Mouse (Mus musculus): ENCODE results near the gene Dop1b.

Gene Dop1b

DNA sequence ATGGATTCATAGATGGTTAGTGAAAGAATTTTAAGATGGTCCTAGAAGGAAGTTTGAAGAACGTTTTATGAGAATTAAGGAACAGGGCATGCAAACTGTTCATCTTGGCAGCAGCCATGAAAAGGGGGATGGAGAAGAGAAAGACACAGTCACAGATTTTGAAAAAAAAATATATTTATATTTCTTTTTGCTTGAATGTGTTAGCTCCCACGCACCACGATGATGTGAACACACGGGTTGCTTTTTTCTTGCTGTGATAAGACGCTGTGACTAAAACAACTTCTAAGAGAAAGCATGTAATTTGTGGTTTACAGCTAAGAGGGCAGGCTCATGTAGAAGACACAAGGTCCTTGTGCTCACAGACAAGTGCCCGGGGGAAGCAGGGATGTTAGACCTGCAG is 115.2 kb downstream of the Dop1b start:
- no peak for DNase-seq (ENCODE audit: low spot score in 2 of 2)

DNA sequence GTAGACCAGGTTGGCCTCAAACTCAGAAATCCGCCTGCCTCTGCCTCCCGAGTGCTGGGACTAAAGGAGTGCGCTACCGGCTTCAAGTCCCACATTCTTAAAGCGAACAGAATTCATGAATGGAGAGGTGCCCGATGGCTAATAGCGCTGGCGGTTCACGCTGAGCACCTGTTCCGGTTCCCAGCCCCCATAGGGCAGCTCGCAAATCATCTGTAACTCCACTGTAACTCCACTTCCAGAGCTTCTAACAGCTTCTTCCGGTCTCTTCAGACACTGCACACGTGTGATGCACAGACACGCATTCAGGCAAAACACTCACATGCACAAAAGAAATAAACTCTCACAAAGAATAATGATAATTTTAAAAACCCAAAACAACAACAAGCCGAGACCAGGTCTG is 117.8 kb downstream of the Dop1b start:
- no peak for DNase-seq (ENCODE audit: low spot score in 2 of 2)

DNA sequence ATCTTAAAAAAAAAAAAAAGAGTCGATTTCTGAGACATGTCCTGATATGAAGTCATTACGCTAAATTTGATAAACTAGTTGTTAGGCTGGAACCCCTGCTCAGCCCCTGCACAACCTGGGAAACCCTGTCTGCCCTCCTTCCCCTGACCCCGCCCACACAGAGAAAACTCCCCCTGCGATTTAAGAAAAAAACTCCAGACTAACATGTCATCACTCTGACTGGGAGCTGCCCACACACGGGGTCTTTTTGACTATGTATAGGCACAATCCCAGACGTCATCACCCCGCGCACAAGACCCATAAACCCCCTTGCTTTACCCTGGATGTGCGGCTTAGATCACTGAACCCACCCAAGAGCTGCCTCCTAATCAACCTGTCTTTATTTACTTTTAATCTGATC is 118.4 kb downstream of the Dop1b start:
- DNase-seq (ENCODE audit: low spot score in 2 of 2) = no peak

DNA sequence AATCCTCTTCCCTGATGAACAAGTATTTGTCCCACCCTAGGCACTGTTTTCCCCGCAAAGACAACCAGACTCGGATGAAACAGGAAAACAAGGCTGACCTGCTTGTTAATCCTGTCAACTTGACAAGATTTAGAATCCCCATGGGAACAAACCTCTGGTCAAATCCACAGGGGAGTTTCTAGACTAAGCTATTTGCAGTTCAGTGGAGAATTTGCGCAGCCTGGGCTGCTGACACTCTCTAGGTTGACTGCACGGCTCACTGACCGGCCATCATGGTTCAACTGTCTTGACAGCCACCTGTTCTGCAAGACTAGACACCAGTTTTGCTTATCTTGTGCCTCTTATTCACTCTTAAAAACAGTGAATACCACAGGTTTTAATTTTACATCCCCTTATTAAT is 119.2 kb downstream of the Dop1b start:
- DNase-seq (ENCODE audit: low spot score in 2 of 2) = no peak

DNA sequence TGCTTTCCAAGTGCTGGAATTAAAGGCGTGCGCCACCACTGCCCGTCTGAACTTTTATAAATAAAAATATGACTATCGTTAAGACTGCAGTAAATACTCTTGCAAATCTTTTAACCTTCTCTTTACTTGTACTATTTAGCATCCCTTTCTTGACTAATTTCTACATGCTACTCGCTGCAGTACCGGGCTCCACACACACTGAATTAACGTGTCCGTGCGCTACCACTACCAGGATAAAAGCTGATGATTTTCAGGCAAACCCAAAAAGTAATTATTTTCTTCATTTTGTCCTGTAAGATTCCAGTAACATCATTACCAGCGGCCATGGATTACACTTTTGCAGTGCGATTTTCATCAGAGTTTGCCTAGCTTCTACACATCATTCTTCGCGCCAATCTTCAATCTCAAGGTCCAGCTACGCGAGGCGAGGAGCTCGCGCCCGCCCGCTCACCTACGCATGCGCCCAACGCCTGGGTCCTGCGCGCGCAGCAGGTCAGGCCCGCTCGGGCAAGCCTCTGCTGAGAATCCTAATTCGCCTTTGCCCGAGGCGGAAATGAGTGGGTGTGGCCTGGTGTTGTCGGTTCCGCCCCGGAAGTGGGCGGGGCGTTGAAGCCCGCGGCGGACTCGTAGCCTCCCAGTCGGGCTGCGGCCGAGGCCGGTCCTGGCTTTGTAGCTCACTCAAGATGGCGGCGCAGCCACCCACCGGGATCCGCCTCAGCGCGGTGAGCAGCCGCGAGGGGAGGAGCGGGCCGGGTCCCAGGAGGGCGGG is 120.1 kb downstream of the Dop1b start, which contains the start of gene Morc3:
Gene Morc3, plus strand, starts transcription at position 495 of the 769 bp plus-strand sequence.
- DNase-seq (ENCODE audit: low spot score in 2 of 2) = peak; percentile 99 to 100

DNA sequence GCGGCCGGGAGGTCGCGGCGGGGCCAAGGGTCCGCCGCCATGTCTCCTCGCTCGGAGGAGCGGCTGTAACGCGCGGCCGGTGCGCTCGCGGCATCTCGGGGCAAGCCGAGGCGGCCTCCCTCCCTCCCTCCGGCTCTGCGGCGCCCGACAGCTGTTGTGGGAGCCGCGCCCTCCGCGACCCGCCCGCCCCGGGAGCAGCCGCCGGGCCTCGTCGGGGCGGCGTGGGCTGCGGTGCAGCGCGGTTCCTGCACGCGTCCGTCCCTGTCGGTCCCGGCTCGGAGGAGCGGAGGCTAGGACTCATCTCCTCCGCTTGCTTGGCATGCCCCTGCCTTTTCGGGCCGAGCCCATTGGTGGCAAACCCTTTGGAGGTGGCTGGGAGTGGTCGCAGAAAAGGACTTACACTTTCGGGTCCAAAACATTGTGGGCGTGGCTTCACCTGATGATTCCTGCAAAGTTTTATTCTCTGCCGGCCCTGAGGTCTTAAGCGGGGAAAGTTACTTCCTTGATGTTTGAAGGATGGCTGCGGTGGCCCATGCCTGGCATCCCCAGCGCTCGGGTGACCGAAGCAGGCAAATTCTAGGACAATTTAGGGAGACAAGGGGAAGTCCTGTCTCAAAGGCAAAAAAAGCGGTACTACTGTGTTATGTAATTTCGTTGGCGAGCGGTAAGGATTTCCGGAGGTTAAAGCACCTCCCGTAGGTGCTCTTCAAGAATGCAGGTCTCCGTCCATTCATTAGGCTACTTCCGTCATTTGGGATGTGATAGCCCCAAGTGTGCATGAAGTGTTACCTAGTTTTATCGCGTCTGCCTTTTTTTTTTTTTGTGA is 121.0 kb downstream of the Dop1b start:
- peak; percentile 46 to 56 for DNase-seq (ENCODE audit: low spot score in 2 of 2)

DNA sequence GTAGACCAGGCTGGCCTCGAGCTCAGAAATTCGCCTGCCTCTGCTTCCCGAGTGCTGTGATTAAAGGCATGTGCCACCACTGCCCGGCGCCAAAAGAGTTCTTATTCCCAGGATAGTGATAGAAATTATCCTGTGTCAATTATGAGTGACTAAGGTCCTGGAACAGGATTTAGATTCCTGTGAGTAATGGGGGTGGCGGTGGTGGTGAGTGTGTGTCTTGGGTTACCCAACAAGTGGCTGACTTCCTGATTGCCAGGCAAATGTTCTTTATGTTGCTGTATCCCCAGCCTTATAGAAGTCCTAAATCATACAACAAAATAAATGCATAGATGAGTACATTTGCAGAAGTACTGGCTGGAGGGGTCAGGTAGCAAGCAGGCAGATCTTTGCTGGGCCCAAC is 121.8 kb downstream of the Dop1b start:
- no peak for DNase-seq (ENCODE audit: low spot score in 2 of 2)

DNA sequence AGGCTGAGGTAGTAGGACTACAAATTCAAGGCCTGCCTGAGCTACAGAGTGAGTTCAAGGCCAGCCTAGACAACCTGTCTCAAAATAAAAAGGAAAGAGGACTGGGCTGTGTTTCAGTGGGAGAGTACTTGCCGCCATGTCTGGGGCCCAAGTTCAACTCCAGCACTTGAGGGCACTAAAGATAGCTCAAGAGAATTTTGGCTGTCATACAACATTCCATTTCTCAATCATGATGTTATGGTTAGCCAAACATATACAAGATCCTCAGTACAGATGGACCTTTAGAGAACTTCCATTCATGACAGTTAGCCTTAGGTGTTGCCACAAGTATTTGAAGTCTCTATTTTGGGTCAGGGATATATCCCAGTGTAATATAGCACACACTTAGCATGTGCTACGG is 122.4 kb downstream of the Dop1b start:
- no peak for DNase-seq (ENCODE audit: low spot score in 2 of 2)

DNA sequence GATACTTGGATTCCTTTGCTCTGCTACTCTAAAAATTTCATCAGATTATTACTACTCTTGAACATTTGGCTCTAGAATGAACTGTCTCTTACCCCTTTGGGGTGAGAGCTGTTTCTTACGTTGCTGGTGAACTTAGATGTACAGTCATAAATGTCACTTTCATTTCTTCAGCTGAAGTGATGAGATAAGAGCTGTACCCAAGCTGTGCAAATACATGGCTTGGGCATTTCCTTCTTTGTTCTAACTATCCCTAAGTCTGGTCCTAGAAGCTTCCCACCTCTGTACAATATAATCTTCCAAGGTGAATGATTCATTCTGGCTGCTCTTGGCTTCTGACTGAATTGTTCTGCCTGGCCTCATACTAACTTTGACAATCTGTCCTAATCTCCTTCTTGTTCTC is 127.3 kb downstream of the Dop1b start:
- DNase-seq (ENCODE audit: low spot score in 2 of 2) = no peak

DNA sequence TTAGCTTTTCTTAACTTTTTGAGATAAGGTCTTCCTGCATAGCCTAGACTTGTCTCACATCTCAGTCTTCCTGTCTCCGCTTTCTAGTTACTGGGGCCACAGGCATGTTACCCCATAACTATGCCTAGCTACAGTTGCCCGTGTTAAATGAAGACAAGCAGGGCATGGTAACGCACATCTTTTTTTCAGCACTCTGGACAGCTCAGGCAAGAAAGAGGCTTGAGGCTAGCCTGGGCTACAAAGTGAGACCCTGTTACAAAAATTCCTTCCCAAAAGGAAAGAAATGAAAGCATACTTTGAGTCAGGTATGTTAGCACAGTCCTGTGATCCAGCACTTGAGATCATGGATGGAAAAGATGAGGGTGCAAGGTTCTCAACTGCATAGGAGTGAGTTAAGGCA is 138.8 kb downstream of the Dop1b start:
- DNase-seq (ENCODE audit: low spot score in 2 of 2) = no peak

DNA sequence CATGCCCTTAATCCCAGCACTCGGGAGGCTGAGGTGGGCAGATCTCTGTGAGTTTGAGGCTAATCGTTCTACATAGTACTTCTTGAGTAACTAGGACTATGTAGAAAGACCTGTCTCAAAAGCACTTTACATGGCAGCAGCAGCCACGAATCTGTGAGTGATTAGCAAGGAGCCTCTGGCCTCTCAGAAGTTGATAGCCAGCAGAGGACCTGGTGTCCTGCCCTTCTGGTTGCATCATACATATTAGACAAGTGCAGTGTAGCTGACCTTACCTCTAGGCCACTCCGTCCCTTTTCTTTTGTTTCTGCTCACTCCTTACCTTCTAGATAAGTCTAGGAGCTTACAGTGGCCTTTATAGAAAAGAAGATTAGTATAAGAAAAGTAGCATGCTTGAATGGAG is 148.3 kb downstream of the Dop1b start:
- no peak for DNase-seq (ENCODE audit: low spot score in 2 of 2)

All from thymus, postnatal 10 days (tissue).